Comparison of ENCODE assay signal across 8 mouse cellular contexts in genomic region chr17:32283341-32283740, GRCm38 (mm10). TPM values are rescaled to one million over a fixed set of nuclear protein-coding genes. Genes with fewer than 3 reads are reported as not detected.
DNase-seq lines count a peak whose midpoint lies in the region; ATAC-seq and TF ChIP-seq lines count a peak whose summit lies in the region.

No protein-coding gene starts in this region.

- peak overlapping the region; percentile 98 for H3K9ac ChIP-seq in heart, embryonic 14.5 days (ENCODE audit: low read length)

- WGBS in spleen, adult 2 months, result 10% methylated on average over 7 of the region's 7 CpGs
- WGBS in heart, embryonic 14.5 days, result 6% methylated on average over 7 of the region's 7 CpGs

- H3K4me1 ChIP-seq in spleen, adult 2 months (ENCODE audit: control insufficient read depth, insufficient read depth, insufficient read length), result peaks cover 10% of the 10 kb centered on the region
- H3K4me1 ChIP-seq in heart, embryonic 14.5 days (ENCODE audit: control insufficient read depth in 2 of 2, insufficient read depth in 2 of 2, low read length in 2 of 2), result peaks cover 0 to 18% of the 10 kb centered on the region in 2 experiments; a peak in 3 of 4 replicates

- H3K36me3 ChIP-seq in spleen, adult 2 months (ENCODE audit: control insufficient read depth, insufficient read depth, low read length), result no peaks in the 10 kb centered on the region
- H3K36me3 ChIP-seq in heart, embryonic 14.5 days (ENCODE audit: control insufficient read depth, insufficient read depth, low read length), result no peaks in the 10 kb centered on the region

- DNase-seq in spleen, adult 2 months (ENCODE audit: low read depth in 1 of 2, low spot score in 2 of 2), result no peak
- no peak for DNase-seq in spleen, adult 18-20 months
- peak; percentile 1 for DNase-seq in embryo, embryonic 11.5 days (ENCODE audit: low read depth, low spot score)
- peak; percentile 44 for DNase-seq in kidney, postnatal 10 days
- DNase-seq in lung, postnatal 36 days, result peak; percentile 44
- peak; percentile 37 for DNase-seq in testis, postnatal 14 days (ENCODE audit: low spot score)
- no peak for DNase-seq in left cerebral cortex, postnatal 36 days (ENCODE audit: low spot score in 2 of 2)

- no peak for TF ChIP-seq CTCF in spleen, adult 2 months (IDR thresholded peaks at IDR 0.05; ENCODE audit: extremely low read depth, insufficient read depth, insufficient read length, insufficient replicate concordance)

- no peak for TF ChIP-seq POLR2A in spleen, adult 2 months (IDR thresholded peaks at IDR 0.05; ENCODE audit: low read depth, low read length)

- 0 out of 2 replicates have a peak, but pooled peaks have one; percentile 19 for ATAC-seq in heart, embryonic 14.5 days (ENCODE audit: insufficient number of reproducible peaks, insufficient read depth, low FRiP score, low read depth)

- intact Hi-C loops in left cerebral cortex, postnatal 36 days (cut with DNase I), result loop anchor here (5.0 kb wide), 1 partner anchor 51 kb away; no protein-coding TSS in a partner anchor

- peak overlapping the region; percentile 74 for H3K4me2 ChIP-seq in heart, embryonic 14.5 days (ENCODE audit: low read length)

- H3K27ac ChIP-seq in spleen, adult 2 months (ENCODE audit: insufficient read depth, low read length), result peak overlapping the region; percentile 84
- H3K27ac ChIP-seq in heart, embryonic 14.5 days (replicated peaks in 1 of 2; ENCODE audit: control insufficient read depth in 1 of 2, insufficient read depth in 1 of 2, low read depth in 2 of 2, low read length in 2 of 2), result peak overlapping the region; percentile 81 to 99

- H3K27me3 ChIP-seq in spleen, adult 2 months (ENCODE audit: control insufficient read depth, insufficient read depth, low read length), result no peaks in the 10 kb centered on the region
- H3K27me3 ChIP-seq in heart, embryonic 14.5 days (ENCODE audit: control insufficient read depth, insufficient read depth, low read length), result no peaks in the 10 kb centered on the region

- H3K4me3 ChIP-seq in spleen, adult 2 months (ENCODE audit: extremely low read depth, insufficient read depth, insufficient read length), result peak overlapping the region; percentile 92
- peak overlapping the region; percentile 86 to 94 for H3K4me3 ChIP-seq in heart, embryonic 14.5 days (ENCODE audit: control insufficient read depth in 1 of 2, insufficient read depth in 1 of 2, low read depth in 1 of 2, low read length in 2 of 2)

- no peaks in the 10 kb centered on the region for H3K9me3 ChIP-seq in heart, embryonic 14.5 days (ENCODE audit: control insufficient read depth, low read length)

RNA-seq across cellular contexts. Expression of gene Brd4, which starts 1.2 kb away (rescaled TPM):
- polyA plus RNA-seq in spleen, adult 2 months (2012; rRNA removed), result 63.3 and 63.8 TPM in 2 replicates
- polyA plus RNA-seq in heart, embryonic 14.5 days (2014; fragmentation: Nextera tagmentation; extraction: Ambion mirVana), result 54.7 and 57.0 TPM in 2 replicates
- 100 to 1,000 TPM; 103 to 147 TPM for total RNA-seq in left cerebral cortex, postnatal 36 days (2021)

RNA-seq across cellular contexts. Expression of gene Akap8, which starts 37.7 kb away (rescaled TPM):
- polyA plus RNA-seq in spleen, adult 2 months (2012; rRNA removed), result 105 and 115 TPM in 2 replicates
- 33.0 and 34.9 TPM in 2 replicates for polyA plus RNA-seq in heart, embryonic 14.5 days (2014; fragmentation: Nextera tagmentation; extraction: Ambion mirVana)
- total RNA-seq in left cerebral cortex, postnatal 36 days (2021), result 100 to 1,000 TPM in 1 of 2 experiments, 10 to 100 TPM in 1; 64.3 to 120 TPM

Comparison
In these comparisons a context has a peak if more than half of its experiments do, and no peak if none do; other contexts are left out.
1. DNase-seq: peak in embryo, embryonic 11.5 days (single experiment), kidney, postnatal 10 days (single experiment), lung, postnatal 36 days (single experiment) and testis, postnatal 14 days (single experiment); none in spleen, adult 2 months (0 of 2), spleen, adult 18-20 months (0 of 2) and left cerebral cortex, postnatal 36 days (0 of 2).